Mouse (Mus musculus): ENCODE data around the gene Gm20877.
"Not testable (repeated sequence)": the region's sequence is repeated elsewhere in the genome, so short reads cannot be mapped to it uniquely, and the experiment has no call there.

Gm20877 gene

DNA sequence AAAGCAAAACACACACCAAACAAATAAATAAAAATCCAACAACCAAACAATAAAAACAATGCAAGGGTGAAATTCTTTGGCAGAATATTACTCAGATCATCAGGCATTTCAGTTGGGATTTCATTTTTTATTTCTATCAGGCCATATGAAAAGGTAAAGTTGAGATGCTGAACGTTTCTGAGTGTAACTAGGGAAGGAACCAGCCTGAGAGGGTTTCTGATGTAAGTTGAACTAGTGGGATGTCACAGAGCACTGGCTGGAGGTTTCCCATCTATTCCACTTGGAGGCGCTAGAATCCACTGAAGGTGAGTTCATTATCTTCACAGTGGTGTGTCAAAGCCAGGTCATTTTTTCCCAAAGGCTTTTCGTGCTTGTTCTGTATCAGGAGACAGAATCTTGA, at the start of gene Gm20877:
TSS of gene Gm20877 (plus strand) at position 301 of the 400 bp plus-strand sequence.
- in situ Hi-C loops (cut with MboI; ENCODE audit: low pct_unique_long_range_greater_than_20kb in 1 of 2, low sequenced_read_pairs in 2 of 2, unreplicated experiment in 1 of 2) = not testable (repeated sequence)
